Mouse (Mus musculus) thymus, adult 2 months (tissue): ENCODE results near the gene Pus3.

Experiments used
- CTCF ChIP-seq: fragments of 200-500 bp; IDR thresholded peaks from 2 replicates; pipeline ENCODE4 v1.5.1; 2012; ENCODE audit warnings: mild to moderate bottlenecking, control low read depth, low read length, moderate library complexity, borderline replicate concordance; ENCODE audit not compliant: control insufficient read depth, poor library complexity, insufficient read depth; ENCODE audit errors: extremely low read depth
- POLR2A ChIP-seq: fragments of 200-500 bp; IDR thresholded peaks from 2 replicates; pipeline ENCODE4 v1.6.1; 2012; ENCODE audit warnings: mild to moderate bottlenecking, low read length, control low read depth, moderate library complexity; ENCODE audit not compliant: control insufficient read depth, poor library complexity, insufficient read depth; ENCODE audit errors: extremely low read depth

DNA sequence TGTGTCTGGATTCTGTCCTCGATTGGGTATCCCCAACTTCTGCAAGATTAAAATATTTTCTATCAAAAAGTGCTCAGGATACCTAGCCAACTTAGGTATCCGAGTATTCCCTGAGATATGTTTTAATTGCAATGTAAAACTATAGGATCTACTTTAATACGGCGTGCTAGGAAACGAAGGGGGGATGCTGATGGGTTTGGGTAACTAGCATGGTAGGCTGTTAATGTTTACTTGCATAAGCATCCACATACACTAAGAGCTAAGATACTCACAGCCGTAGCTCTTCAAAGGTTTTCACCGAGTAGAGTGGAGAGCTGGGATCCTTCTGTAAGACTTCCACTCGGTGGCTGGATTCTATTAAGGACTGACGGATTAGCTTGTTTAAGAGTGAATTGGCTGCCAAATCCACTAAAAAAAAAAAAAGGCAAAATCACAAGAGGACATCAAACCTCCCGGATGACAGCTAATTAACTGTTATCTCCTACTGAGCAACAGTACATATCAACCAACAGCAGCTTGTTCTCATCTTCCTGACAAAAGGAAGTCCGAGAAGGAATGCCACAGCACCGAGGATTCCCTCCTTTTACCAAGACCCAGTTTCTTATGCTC lies 1.8 kb upstream of the Pus3 start:
- no peak for TF ChIP-seq CTCF
- no peak for TF ChIP-seq POLR2A
